Mouse (Mus musculus) large intestine, adult 2 months (tissue): ENCODE measurements around the gene H2-M5. TPM values are rescaled to one million over a fixed set of nuclear protein-coding genes. Genes with fewer than 3 reads are reported as not detected.
"Not testable (repeated sequence)": the region's sequence is repeated elsewhere in the genome, so short reads cannot be mapped to it uniquely, and the experiment has no call there.

Experiments used
- DNase-seq: peaks from one replicate; pipeline ENCODE4 v3.0.0-alpha.2; 2012; ENCODE audit warnings: low read depth, low spot score
- WGBS: fragments of 180-500 bp; shearing (Covaris S2); methylation state at CpG from one replicate; pipeline ENCODE4 v1.1.7; 2018; 5-methylcytosine and 5-hydroxymethylcytosine counted together
- polyA plus RNA-seq: library from polyadenylated mRNA; depleted of rRNA; stranded (reverse); fragments of >200 nt; gene quantifications from 2 replicates; pipeline ENCODE4 v1.2.3, GENCODE M21; 2012; rRNA removed

Gene H2-M5
- polyA plus RNA-seq: 0.14 TPM in 1 of 2 replicates, not detected in the other

- 45% methylated on average over 5 of the region's 5 CpGs for WGBS
- no peak for DNase-seq
Observed at GRCm38 (mm10) chr17:36989437-36989836, at the start of gene H2-M5. TSS of gene H2-M5 (minus strand) at chr17:36989537.

GRCm38 (mm10) chr17:37029162-37029561 lies 39.8 kb upstream of the H2-M5 start:
- DNase-seq: no peak
- 54% methylated on average over 8 of the region's 8 CpGs for WGBS

- under 1% methylated on average over 14 of the region's 14 CpGs for WGBS
- no peak for DNase-seq
Observed at GRCm38 (mm10) chr17:37028683-37029120, 39.4 kb upstream of the H2-M5 start.

- WGBS: 37% methylated on average over 10 of the region's 10 CpGs
Observed at GRCm38 (mm10) chr17:37028212-37028611, 38.9 kb upstream of the H2-M5 start.

GRCm38 (mm10) chr17:37027486-37027885 lies 38.1 kb upstream of the H2-M5 start:
- no peak for DNase-seq
- 96% methylated on average over 4 of the region's 4 CpGs for WGBS

More at GRCm38 (mm10) chr17:37028212-37028611, 38.9 kb upstream of the H2-M5 start:
- DNase-seq: no peak

- WGBS: 80% methylated on average over 2 of the region's 2 CpGs
- no peak for DNase-seq
Observed at GRCm38 (mm10) chr17:37026425-37026824, 37.1 kb upstream of the H2-M5 start.

GRCm38 (mm10) chr17:37022628-37023576 lies 33.6 kb upstream of the H2-M5 start, which contains the start of gene Mog:
TSS of gene Mog (minus strand) at chr17:37023398.
- no peak for DNase-seq
- WGBS: 68% methylated on average over 9 of the region's 9 CpGs

- WGBS: 79% methylated on average over 5 of the region's 5 CpGs
Observed at GRCm38 (mm10) chr17:37019242-37019641, 29.9 kb upstream of the H2-M5 start.

GRCm38 (mm10) chr17:37018328-37018727 lies 29.0 kb upstream of the H2-M5 start:
- 67% methylated on average over 3 of the region's 3 CpGs for whole genome bisulfite sequencing
- no peak for DNase-seq

More at GRCm38 (mm10) chr17:37019242-37019641, 29.9 kb upstream of the H2-M5 start:
- not testable (repeated sequence) for DNase-seq

GRCm38 (mm10) chr17:37016333-37016732 lies 27.0 kb upstream of the H2-M5 start:
- DNase-seq: no peak

GRCm38 (mm10) chr17:37012141-37012540 lies 22.8 kb upstream of the H2-M5 start:
- DNase-seq: no peak
- WGBS: 53% methylated on average over 5 of the region's 5 CpGs

- no peak for DNase-seq
- 75% methylated on average over 3 of the region's 3 CpGs for WGBS
Observed at GRCm38 (mm10) chr17:37011719-37012118, 22.4 kb upstream of the H2-M5 start.

- DNase-seq: no peak
- WGBS: 86% methylated on average over 17 of the region's 17 CpGs
Observed at GRCm38 (mm10) chr17:37009460-37010042, 20.2 kb upstream of the H2-M5 start.

GRCm38 (mm10) chr17:37008161-37008560 lies 18.8 kb upstream of the H2-M5 start:
- 91% methylated on average over 6 of the region's 6 CpGs for WGBS
- DNase-seq: no peak

- WGBS: 49% methylated on average over 4 of the region's 4 CpGs
- DNase-seq: no peak
Observed at GRCm38 (mm10) chr17:37003366-37003765, 14.0 kb upstream of the H2-M5 start.

- under 1% methylated on average over 49 of the region's 49 CpGs for WGBS
- DNase-seq: no peak
Observed at GRCm38 (mm10) chr17:37002364-37003330, 13.3 kb upstream of the H2-M5 start.

GRCm38 (mm10) chr17:37000863-37001262 lies 11.5 kb upstream of the H2-M5 start, which contains the start of gene Zfp57:
TSS of gene Zfp57 (plus strand) at chr17:37001163.
- DNase-seq: no peak
- WGBS: 93% methylated on average over 7 of the region's 7 CpGs

GRCm38 (mm10) chr17:36998477-36998876 lies 9.1 kb upstream of the H2-M5 start:
- no peak for DNase-seq
- 76% methylated on average over 2 of the region's 2 CpGs for WGBS

- DNase-seq: peak; percentile 59
- 16% methylated on average over 7 of the region's 7 CpGs for WGBS
Observed at GRCm38 (mm10) chr17:36997033-36997735, 7.8 kb upstream of the H2-M5 start.
